Mouse (Mus musculus) heart, embryonic 14.5 days (tissue): ENCODE results near the gene Prr12. TPM values are rescaled to one million over a fixed set of nuclear protein-coding genes. Genes with fewer than 3 reads are reported as not detected.

Source experiments
- ATAC-seq: fragments of 200-750 bp; cut with Nextera tagmentation; 2 replicates; pipeline ENCODE4 v1.8.0; 2017; ENCODE audit warnings: low read depth, moderate TSS enrichment; ENCODE audit not compliant: insufficient number of reproducible peaks, insufficient read depth, low FRiP score
- H3K27ac ChIP-seq, 2 experiments: fragments of 200-500 bp in 1 of 2; fragments of 300-500 bp in 1 of 2; sonication (generic) in 1 of 2; replicated peaks in 1 of 2; 2 replicates each; pipeline ENCODE4 v1.5.1; 2012 to 2014; ENCODE audit warnings: low read depth in 2 of 2, low read length in 2 of 2, control low read depth in 1 of 2, mild to moderate bottlenecking in 1 of 2, mixed read lengths in 1 of 2; ENCODE audit not compliant: control insufficient read depth in 1 of 2, insufficient read depth in 1 of 2
- H3K27me3 ChIP-seq: fragments of 300-500 bp; sonication (generic); 2 replicates; pipeline ENCODE4 v1.6.1; 2014; ENCODE audit warnings: mild to moderate bottlenecking, low read length, control low read depth; ENCODE audit not compliant: control insufficient read depth, insufficient read depth
- H3K36me3 ChIP-seq: fragments of 300-500 bp; sonication (generic); 2 replicates; pipeline ENCODE4 v1.6.1; 2014; ENCODE audit warnings: mild to moderate bottlenecking, control low read depth, low read length, mixed read lengths; ENCODE audit not compliant: control insufficient read depth, insufficient read depth
- H3K4me1 ChIP-seq, 2 experiments: fragments of 200-500 bp in 1 of 2; fragments of 300-500 bp in 1 of 2; sonication (generic) in 1 of 2; 2 replicates each; pipeline ENCODE4 v1.6.1; 2012 to 2014; ENCODE audit warnings: low read length in 2 of 2, control low read depth in 1 of 2, mixed read lengths in 1 of 2; ENCODE audit not compliant: control insufficient read depth in 2 of 2, insufficient read depth in 2 of 2
- H3K4me2 ChIP-seq: fragments of 300-500 bp; sonication (generic); 2 replicates; pipeline ENCODE4 v1.6.1; 2014; ENCODE audit warnings: mild to moderate bottlenecking, low read length
- H3K4me3 ChIP-seq, 2 experiments: fragments of 200-500 bp in 1 of 2; fragments of 300-500 bp in 1 of 2; sonication (generic) in 1 of 2; 2 replicates each; pipeline ENCODE4 v1.5.1; 2012 to 2014; ENCODE audit warnings: low read length in 2 of 2, mild to moderate bottlenecking in 2 of 2, control low read depth in 1 of 2, low read depth in 1 of 2, moderate library complexity in 1 of 2; ENCODE audit not compliant: control insufficient read depth in 1 of 2, insufficient read depth in 1 of 2
- H3K9ac ChIP-seq: fragments of 300-500 bp; sonication (generic); 2 replicates; pipeline ENCODE4 v1.6.1; 2014; ENCODE audit warnings: mild to moderate bottlenecking, low read length
- H3K9me3 ChIP-seq: fragments of 300-500 bp; sonication (generic); 2 replicates; pipeline ENCODE4 v1.6.1; 2016; ENCODE audit warnings: low read length, control low read depth; ENCODE audit not compliant: control insufficient read depth
- WGBS: fragments of 180-500 bp; shearing (Covaris S2); extraction: QIAGEN DNeasy Blood & Tissue Kit; methylation state at CpG from one replicate; pipeline ENCODE4 v1.1.7; 2014; 5-methylcytosine and 5-hydroxymethylcytosine counted together
- polyA plus RNA-seq: library from polyadenylated mRNA; unstranded; fragments of >200 nt; fragmentation: Nextera tagmentation; extraction: Ambion mirVana; gene quantifications from 2 replicates; pipeline ENCODE4 v1.2.1, GENCODE M21; 2014

Gene Prr12
- polyA plus RNA-seq, 1 experiment from 2014 or later: 8.7 TPM

- Histone ChIP-seq H3K4me2 (peak within 1 kb of the TSS; percentile 88), H3K9ac (peak within 1 kb of the TSS; percentile 87), H3K4me1 (peaks cover 6 to 16% of the 10 kb centered on the region in 2 experiments; a peak in 3 of 4 replicates), H3K27me3 (no peaks in the 10 kb centered on the region), H3K4me3 (peak within 1 kb of the TSS; percentile 50 to 88), H3K27ac (peak within 1 kb of the TSS; percentile 99 to 100), H3K36me3 (peaks cover 30% of the 10 kb centered on the region), H3K9me3 (no peaks in the 10 kb centered on the region)
- under 1% methylated on average over 36 of the region's 36 CpGs for WGBS
- peak; percentile 89 for ATAC-seq
Measured at GRCm38 (mm10) chr7:45017242-45018061, 35.2 kb downstream of the Prr12 start, which contains the start of gene Rras. Gene Rras (plus strand): TSS chr7:45017961.

GRCm38 (mm10) chr7:45016761-45017160 is 35.9 kb downstream of the Prr12 start:
- Histone ChIP-seq H3K36me3 (peaks cover 36% of the 10 kb centered on the region), H3K9ac (peak overlapping the region; percentile 80), H3K4me1 (peaks cover 6 to 16% of the 10 kb centered on the region in 2 experiments; a peak in 3 of 4 replicates), H3K4me2 (peak overlapping the region; percentile 82), H3K9me3 (no peaks in the 10 kb centered on the region), H3K27me3 (no peaks in the 10 kb centered on the region), H3K4me3 (peak overlapping the region; percentile 50 to 88), H3K27ac (peak overlapping the region; percentile 99 to 100)
- ATAC-seq: no peak
- under 1% methylated on average over 4 of the region's 4 CpGs for WGBS

GRCm38 (mm10) chr7:45015957-45016612 is 36.6 kb downstream of the Prr12 start, which contains the start of gene Scaf1:
Gene Scaf1 (minus strand): TSS chr7:45016363.
- Histone ChIP-seq H3K9ac (peak within 1 kb of the TSS; percentile 97), H3K4me2 (peak within 1 kb of the TSS; percentile 82), H3K9me3 (no peaks in the 10 kb centered on the region), H3K27me3 (no peaks in the 10 kb centered on the region), H3K4me1 (peaks cover 6 to 16% of the 10 kb centered on the region in 2 experiments; a peak in 3 of 4 replicates), H3K4me3 (peak within 1 kb of the TSS; percentile 69 to 88), H3K27ac (peak within 1 kb of the TSS; percentile 99 to 100), H3K36me3 (peaks cover 36% of the 10 kb centered on the region)
- ATAC-seq: peak; percentile 87
- 1% methylated on average over 69 of the region's 69 CpGs for WGBS

- H3K9me3 ChIP-seq: no peaks in the 10 kb centered on the region
- H3K4me3 ChIP-seq: peak overlapping the region; percentile 69 to 88
- peaks cover 38% of the 10 kb centered on the region for H3K36me3 ChIP-seq
- H3K9ac ChIP-seq: peak overlapping the region; percentile 97
- no peak for ATAC-seq
- H3K4me1 ChIP-seq: peaks cover 6 to 16% of the 10 kb centered on the region in 2 experiments; a peak in 3 of 4 replicates
- no peaks in the 10 kb centered on the region for H3K27me3 ChIP-seq
- peak overlapping the region; percentile 66 for H3K4me2 ChIP-seq
- WGBS: 1% methylated on average over 17 of the region's 20 CpGs
- peak overlapping the region; percentile 61 to 100 for H3K27ac ChIP-seq
Measured at GRCm38 (mm10) chr7:45015344-45015956, 37.2 kb downstream of the Prr12 start.

GRCm38 (mm10) chr7:45014096-45014451 is 38.6 kb downstream of the Prr12 start:
- ATAC-seq: no peak
- H3K4me1 ChIP-seq: peaks cover 3 to 16% of the 10 kb centered on the region in 2 experiments; a peak in 3 of 4 replicates
- H3K9me3 ChIP-seq: no peaks in the 10 kb centered on the region
- 89% methylated on average over 3 of the region's 3 CpGs for WGBS
- H3K36me3 ChIP-seq: peaks cover 51% of the 10 kb centered on the region
- no peak overlapping the region for H3K27ac ChIP-seq
- no peaks in the 10 kb centered on the region for H3K27me3 ChIP-seq
- H3K4me3 ChIP-seq: no peak overlapping the region
- no peak overlapping the region for H3K4me2 ChIP-seq
- H3K9ac ChIP-seq: no peak overlapping the region

GRCm38 (mm10) chr7:45013366-45014095 is 39.1 kb downstream of the Prr12 start:
- WGBS: 92% methylated on average over 16 of the region's 16 CpGs
- Histone ChIP-seq H3K27ac (no peak overlapping the region), H3K4me1 (peaks cover 0 to 11% of the 10 kb centered on the region in 2 experiments; a peak in 2 of 4 replicates), H3K4me3 (no peak overlapping the region), H3K27me3 (no peaks in the 10 kb centered on the region), H3K4me2 (no peak overlapping the region), H3K9ac (no peak overlapping the region), H3K9me3 (no peaks in the 10 kb centered on the region), H3K36me3 (peaks cover 55% of the 10 kb centered on the region)
- ATAC-seq: no peak

- Histone ChIP-seq H3K36me3 (peaks cover 62% of the 10 kb centered on the region), H3K27me3 (no peaks in the 10 kb centered on the region), H3K27ac (no peak overlapping the region), H3K9me3 (no peaks in the 10 kb centered on the region), H3K9ac (no peak overlapping the region), H3K4me1 (peaks cover 0 to 8% of the 10 kb centered on the region in 2 experiments; a peak in 1 of 4 replicates), H3K4me2 (no peak overlapping the region), H3K4me3 (no peak overlapping the region)
- WGBS: 74% methylated on average over 4 of the region's 4 CpGs
- no peak for ATAC-seq
Measured at GRCm38 (mm10) chr7:45012824-45013223, 39.9 kb downstream of the Prr12 start.
